Mouse (Mus musculus): ENCODE data around the gene Tnrc6c. TPM values are rescaled to one million over a fixed set of nuclear protein-coding genes. Genes with fewer than 3 reads are reported as not detected.

Gene Tnrc6c
- total RNA-seq (2021) = 10 to 100 TPM; 20.4 to 24.5 TPM
- long read RNA-seq, experiment 1, partial matches to known transcripts = 9 of 12 reads
- long read RNA-seq, experiment 1, other reads (novel, unspliced or antisense) = 3 of 12 reads
- long read RNA-seq, experiment 2, partial matches to known transcripts = 18 of 22 reads
- long read RNA-seq, experiment 2, other reads (novel, unspliced or antisense) = 4 of 22 reads

- no peak for DNase-seq (ENCODE audit: low spot score in 2 of 2)
Observed at GRCm38 (mm10) chr11:117653491-117654351, at the start of gene Tnrc6c. Gene Tnrc6c, plus strand, starts transcription at chr11:117654289.

DNA sequence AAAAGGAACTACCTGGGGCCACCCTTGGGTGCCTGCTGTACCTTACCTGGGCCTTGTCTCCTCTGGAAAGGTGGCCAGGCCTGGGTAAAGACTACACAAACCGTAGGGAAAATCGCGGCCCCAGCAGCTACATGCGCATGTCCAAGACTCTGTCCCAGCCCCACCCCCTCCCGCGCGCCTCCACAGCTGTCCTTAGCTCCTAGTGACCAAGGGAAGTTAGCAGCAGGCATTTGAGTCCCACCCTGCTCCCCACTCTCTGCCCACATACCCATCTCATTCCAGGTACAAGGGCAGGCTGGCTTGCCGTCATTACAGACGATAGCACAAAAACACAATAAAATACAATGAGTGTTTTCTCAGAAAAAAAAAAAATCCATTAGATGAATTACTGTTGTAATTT is 48.0 kb upstream of the Tnrc6c start:
- no peak for DNase-seq (ENCODE audit: low spot score in 2 of 2)

DNA sequence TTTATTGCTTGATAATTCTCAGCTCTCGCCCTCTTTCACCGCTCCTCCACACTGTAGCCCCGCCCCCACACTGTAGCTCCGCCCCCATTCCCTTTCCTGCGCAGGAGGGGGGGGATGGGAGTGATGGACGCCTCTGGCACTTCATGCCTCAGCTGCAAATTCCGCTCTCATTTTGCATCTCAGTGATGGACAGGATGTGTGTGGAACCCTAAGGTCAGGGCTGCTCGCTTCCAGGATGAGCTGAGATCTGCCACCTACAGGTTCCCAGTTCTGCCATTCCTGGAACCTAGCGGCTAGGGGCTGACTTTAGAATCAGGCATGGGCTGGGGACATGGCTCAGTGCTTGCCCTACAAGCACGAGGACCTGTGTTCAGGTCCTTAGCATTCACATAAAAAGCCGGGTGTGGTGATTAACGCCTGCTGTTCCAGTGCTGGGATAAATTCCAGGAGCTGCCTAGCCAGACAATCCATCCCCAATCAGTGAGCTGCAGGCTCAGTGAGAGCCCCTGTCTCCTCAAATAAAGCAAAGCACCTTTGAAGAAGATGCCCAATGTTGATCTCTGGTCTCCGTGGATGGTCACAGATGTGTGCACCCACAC is 47.4 kb upstream of the Tnrc6c start:
- peak in 1 of 2 experiments; percentile 17 for DNase-seq (ENCODE audit: low spot score in 2 of 2)

- DNase-seq (ENCODE audit: low spot score in 2 of 2) = no peak
Observed at GRCm38 (mm10) chr11:117608141-117608789, 45.8 kb upstream of the Tnrc6c start.

DNA sequence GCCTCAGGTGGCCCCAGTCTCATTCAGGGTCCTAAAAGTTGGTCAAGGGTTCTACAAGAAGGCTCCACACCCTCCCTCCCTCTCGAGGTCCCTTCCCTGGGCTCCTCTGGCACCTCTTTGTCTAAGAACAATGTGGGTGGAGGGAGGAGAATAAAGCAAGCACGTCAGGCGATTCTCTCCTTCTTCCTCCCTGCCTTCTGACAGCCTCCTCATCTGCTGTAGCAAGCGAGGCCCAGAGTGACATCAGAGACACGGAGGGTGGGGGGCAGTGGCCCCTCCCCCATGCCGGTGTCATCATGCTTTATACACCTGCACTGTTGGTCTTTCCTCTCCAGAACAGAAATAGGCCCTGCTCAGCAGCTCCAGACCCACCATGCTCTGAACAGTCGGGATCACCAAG is 45.1 kb upstream of the Tnrc6c start:
- no peak for DNase-seq (ENCODE audit: low spot score in 2 of 2)

- no peak for DNase-seq (ENCODE audit: low spot score in 2 of 2)
Observed at GRCm38 (mm10) chr11:117610589-117610988, 43.5 kb upstream of the Tnrc6c start.

DNA sequence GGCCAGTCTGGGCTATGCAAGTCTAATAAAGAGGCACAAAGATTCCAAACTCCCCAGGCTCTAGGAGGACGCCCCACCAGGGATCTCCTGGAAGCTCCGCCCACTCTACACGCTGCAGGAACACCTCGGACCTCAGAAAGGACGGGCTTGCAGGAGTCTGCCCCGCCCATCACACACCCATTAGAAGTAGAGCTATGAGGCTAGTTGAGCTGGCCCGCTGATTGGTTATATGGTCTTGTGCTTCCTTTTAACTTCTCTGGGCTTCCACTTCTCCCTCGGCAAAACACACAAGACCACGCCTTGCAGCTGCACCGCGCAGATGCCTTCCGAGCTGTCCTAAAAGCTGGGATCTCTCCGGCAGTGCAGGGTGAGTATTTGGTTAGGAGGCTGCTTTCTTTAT is 43.0 kb upstream of the Tnrc6c start:
- DNase-seq (ENCODE audit: low spot score in 2 of 2) = peak; percentile 24 to 33

DNA sequence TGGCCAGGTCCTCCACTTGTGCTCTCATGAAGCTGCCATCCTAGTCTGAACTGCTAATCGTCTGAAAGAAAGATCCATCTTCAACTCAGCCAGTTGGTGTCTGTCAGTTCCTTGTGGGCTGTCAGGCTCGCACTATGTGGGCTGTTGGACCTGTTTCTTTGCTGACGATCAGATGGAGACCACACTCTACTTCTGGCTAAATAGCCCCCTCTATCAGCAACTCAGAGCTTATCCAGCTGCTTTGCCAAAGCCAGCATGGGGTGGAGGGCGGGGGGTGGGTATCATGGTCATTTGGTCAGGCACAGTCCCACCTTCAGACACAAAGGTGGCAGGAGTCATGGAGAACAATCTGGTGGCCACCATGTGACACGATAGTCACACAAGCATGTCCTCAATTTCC is 42.2 kb upstream of the Tnrc6c start:
- DNase-seq (ENCODE audit: low spot score in 2 of 2) = no peak

GRCm38 (mm10) chr11:117612885-117613284 is 41.2 kb upstream of the Tnrc6c start:
- no peak for DNase-seq (ENCODE audit: low spot score in 2 of 2)

DNA sequence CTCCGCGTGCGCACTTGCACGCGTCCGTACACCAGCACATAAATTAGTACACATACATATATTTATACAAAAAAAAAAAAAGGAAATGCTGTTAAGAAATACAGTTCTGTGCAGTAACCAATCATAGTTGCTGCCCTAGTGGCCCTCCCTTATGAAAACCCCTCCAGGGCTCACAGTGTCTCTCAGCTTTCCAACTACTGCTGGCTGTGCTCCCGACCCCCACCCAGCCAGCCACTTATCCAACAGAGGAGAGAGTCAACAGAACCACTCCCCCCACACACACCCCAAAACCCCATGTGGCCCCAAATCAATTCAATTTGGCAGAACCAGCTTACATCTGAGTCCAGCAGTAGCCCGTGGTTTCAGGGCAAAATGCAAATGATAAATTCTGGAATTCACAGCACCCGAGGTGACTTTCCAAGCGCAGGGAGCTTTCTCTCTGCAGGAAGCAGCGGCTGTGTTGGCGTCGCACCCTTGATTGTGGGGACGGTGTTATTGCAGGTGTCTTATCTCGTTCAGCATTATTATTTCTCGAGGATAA is 36.7 kb upstream of the Tnrc6c start:
- no peak for DNase-seq (ENCODE audit: low spot score in 2 of 2)

- DNase-seq (ENCODE audit: low spot score in 2 of 2) = peak in 1 of 2 experiments; percentile 10
Observed at GRCm38 (mm10) chr11:117618214-117618613, 35.9 kb upstream of the Tnrc6c start.

GRCm38 (mm10) chr11:117618774-117619173 is 35.3 kb upstream of the Tnrc6c start:
- no peak for DNase-seq (ENCODE audit: low spot score in 2 of 2)

DNA sequence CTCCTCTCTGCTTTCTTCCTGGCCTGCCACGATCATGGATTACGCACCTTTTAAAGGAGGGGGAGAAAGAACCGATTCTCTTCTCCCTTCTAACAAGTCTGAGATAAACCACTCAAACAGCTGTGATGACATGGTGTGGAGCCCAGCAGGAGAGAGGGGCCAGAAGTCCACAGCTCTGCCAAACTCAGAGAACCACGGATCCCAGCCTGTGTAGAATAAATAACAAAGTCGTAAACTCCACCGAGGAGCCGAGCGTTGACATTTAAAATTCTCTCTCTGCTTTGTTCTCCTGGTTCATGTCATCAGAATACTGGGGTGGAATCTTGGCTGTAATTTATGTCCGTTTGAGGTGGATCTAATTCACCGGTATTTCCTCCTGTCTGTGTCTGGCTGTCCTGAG is 34.5 kb upstream of the Tnrc6c start:
- no peak for DNase-seq (ENCODE audit: low spot score in 2 of 2)

- no peak for DNase-seq (ENCODE audit: low spot score in 2 of 2)
Observed at GRCm38 (mm10) chr11:117625196-117625595, 28.9 kb upstream of the Tnrc6c start.

- DNase-seq (ENCODE audit: low spot score in 2 of 2) = peak in 1 of 2 experiments; percentile 37
Observed at GRCm38 (mm10) chr11:117626557-117626956, 27.5 kb upstream of the Tnrc6c start.

DNA sequence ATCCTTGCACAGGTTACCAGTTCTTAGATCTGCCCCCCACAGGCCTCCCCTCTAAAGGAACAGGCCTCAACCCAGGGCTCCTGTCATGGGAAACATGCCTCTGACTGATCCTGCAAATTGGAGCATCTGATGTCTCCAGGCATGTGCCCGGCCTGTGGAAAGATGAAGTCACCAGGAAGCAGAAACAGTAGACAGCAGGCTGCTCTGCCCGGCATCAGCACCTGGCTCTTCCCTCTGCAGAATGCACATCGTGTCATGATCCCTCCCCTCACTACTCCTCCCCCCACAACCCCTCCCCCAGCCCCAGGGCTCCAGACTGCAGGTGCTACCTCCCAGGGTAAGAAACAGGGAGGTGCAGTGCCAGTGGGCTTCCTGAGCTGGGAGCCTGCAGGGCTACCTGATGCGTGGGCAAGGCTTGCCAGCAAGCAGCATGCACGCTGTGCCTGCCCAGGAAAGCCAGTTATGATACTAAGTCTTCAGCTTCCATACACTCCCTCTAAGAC is 27.0 kb upstream of the Tnrc6c start:
- DNase-seq (ENCODE audit: low spot score in 2 of 2) = no peak

GRCm38 (mm10) chr11:117627746-117628311 is 26.3 kb upstream of the Tnrc6c start:
- DNase-seq (ENCODE audit: low spot score in 2 of 2) = no peak

DNA sequence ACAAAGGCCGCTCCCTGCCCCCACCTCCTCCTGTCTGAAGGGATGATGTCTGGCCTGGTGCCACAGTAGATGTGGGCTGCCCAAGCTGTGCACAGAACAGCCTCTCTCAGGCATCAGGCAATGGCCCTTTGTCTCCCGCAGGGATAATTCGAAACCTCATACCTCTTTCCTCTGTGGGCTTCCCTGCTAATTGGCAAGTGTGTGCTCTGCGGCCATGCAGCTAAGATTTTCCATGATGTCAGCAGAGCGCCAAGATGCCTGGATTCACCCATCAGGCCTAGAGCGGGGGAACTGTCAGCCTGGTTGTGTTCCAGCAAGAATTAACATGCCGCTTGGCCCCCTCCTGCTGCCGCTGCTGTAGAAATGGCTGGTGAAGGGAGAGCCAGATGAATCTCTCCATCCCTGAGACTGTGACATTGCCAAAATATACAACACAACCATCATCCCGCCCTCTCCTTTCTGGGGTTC is 25.7 kb upstream of the Tnrc6c start:
- DNase-seq (ENCODE audit: low spot score in 2 of 2) = no peak

- no peak for DNase-seq (ENCODE audit: low spot score in 2 of 2)
Observed at GRCm38 (mm10) chr11:117629865-117630264, 24.2 kb upstream of the Tnrc6c start.

DNA sequence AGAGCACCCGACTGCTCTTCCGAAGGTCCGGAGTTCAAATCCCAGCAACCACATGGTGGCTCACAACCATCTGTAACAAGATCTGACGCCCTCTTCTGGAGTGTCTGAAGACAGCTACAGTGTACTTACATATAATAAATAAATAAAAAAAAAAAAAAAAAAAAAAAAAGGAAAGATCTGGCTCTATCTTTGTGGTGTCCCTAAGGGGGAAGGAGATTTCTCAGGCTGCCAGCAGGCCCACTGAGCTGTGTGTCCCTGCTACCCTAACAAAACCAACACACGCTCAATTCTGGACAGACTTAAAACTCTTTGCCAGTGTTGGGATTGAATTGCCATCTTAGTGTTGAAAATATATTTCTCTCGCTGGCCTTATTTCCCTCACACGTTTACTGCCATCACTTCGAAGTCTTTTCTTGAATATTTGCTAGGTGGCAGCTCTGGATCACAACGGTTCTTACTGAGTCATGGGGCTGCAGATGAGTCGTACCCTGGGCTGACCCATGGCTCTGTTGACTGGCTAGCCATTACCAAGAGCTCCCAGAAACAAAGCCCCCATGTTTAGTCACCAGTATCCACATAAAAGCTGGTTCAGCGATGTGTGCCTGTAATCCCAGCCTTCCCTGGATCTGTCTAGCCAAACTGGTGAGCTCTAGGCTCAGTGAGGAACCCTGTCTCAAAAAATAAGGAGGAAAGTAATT is 23.1 kb upstream of the Tnrc6c start:
- DNase-seq (ENCODE audit: low spot score in 2 of 2) = no peak
